Mouse (Mus musculus) forebrain, embryonic 10.5 days (tissue): Measurements from ENCODE around the gene Slco2b1. TPM values are rescaled to one million over a fixed set of nuclear protein-coding genes. Genes with fewer than 3 reads are reported as not detected.

Experiments
- DNase-seq: peaks from one replicate; pipeline ENCODE4 v3.0.0-alpha.2; 2017; ENCODE audit warnings: low spot score; ENCODE audit errors: extremely low spot score
- H3K27ac ChIP-seq: fragments of 300-500 bp; sonication (generic); 2 replicates; pipeline ENCODE4 v1.5.1; 2016; ENCODE audit warnings: mild to moderate bottlenecking
- H3K27me3 ChIP-seq: fragments of 300-500 bp; sonication (generic); 2 replicates; pipeline ENCODE4 v1.6.1; 2016; ENCODE audit warnings: mild to moderate bottlenecking; ENCODE audit not compliant: poor library complexity, severe bottlenecking
- H3K36me3 ChIP-seq: fragments of 300-500 bp; sonication (generic); replicated peaks from 2 replicates; pipeline ENCODE4 v1.6.1; 2016; ENCODE audit warnings: mild to moderate bottlenecking, moderate library complexity
- H3K4me1 ChIP-seq: fragments of 300-500 bp; sonication (generic); 2 replicates; pipeline ENCODE4 v1.6.1; 2016
- H3K4me3 ChIP-seq: fragments of 300-500 bp; sonication (generic); 2 replicates; pipeline ENCODE4 v1.5.1; 2016; ENCODE audit warnings: mild to moderate bottlenecking, moderate library complexity
- H3K9me3 ChIP-seq: fragments of 300-500 bp; sonication (generic); 2 replicates; pipeline ENCODE4 v1.6.1; 2016; ENCODE audit warnings: mild to moderate bottlenecking, moderate library complexity
- WGBS: fragments of 180-500 bp; shearing (Covaris S2); methylation state at CpG from one replicate; pipeline ENCODE4 v1.1.7; 2016; 5-methylcytosine and 5-hydroxymethylcytosine counted together
- polyA plus RNA-seq: library from polyadenylated mRNA; unstranded; fragments of >200 nt; fragmentation: Nextera tagmentation; extraction: Ambion mirVana; gene quantifications from 2 replicates; pipeline ENCODE4 v1.2.1, GENCODE M21; 2016

Gene Slco2b1
- polyA plus RNA-seq, 1 experiment from 2014 or later, result 2.0 TPM

DNA sequence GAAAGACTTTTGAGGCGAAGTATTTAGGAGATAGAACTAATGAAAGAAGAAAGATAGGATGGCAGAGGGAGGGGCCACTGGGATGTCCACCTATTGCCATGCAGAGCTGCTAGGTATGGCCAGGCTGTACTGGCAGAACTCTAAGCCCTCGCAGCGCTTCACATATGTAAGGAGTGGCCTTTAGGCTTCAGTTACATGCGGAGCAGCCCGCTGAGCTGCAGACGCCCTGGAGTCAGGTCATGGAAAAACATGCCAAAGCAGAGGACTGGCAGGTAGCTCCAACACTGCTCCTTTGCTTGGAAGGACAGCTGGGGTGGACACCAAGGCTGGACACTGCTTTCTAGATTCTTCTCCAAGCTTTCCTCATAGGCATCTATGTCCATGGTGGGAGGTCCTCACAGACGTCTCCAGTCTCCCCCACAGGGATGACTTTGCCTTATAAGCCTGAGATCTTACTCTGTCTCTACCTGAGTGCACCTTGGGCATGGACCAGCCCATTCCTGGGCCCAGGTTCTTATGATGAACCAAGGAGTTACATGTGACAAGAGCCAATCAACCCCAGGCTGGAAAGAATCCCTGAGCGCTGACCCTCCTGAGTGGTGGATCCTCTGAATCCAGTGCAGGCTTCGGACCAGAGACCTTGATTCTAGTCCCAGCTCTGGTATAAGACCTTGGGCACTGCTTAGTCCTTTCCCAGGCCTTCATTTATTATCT lies 47.5 kb downstream of the Slco2b1 start:
- DNase-seq, result no peak
- peaks cover 18% of the 10 kb centered on the region for H3K4me1 ChIP-seq
- no peaks in the 10 kb centered on the region for H3K36me3 ChIP-seq
- 0 out of 2 replicates have a peak, but pooled peaks cover 2% of the 10 kb centered on the region for H3K27me3 ChIP-seq
- no peak overlapping the region for H3K27ac ChIP-seq
- no peak overlapping the region for H3K4me3 ChIP-seq
- 85% methylated on average over 9 of the region's 9 CpGs for WGBS
- H3K9me3 ChIP-seq, result no peaks in the 10 kb centered on the region

DNA sequence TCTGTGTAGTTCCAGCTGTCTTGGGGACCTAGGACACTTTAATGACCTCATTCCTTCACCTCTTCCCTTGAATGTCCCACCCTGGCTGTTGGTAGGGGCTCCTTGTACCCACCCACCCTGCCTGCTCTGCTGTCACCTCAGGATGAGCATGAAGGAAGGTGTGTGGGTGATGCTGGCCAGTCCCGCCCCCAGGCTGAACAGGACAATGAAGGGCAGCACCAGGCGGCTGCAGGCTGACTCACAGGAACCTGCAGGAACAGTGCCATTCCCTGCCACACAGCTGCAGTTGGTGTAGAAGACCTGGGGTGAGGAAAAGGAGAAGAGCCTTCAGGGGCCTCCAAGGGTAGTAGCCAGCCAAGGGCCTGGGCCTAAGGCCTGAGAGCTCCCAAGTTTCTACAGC lies 48.8 kb downstream of the Slco2b1 start:
- 0 out of 2 replicates have a peak, but pooled peaks cover 5% of the 10 kb centered on the region for H3K27me3 ChIP-seq
- no peak for DNase-seq
- WGBS, result 72% methylated on average over 2 of the region's 2 CpGs
- H3K27ac ChIP-seq, result no peak overlapping the region
- H3K4me1 ChIP-seq, result peaks cover 15% of the 10 kb centered on the region
- no peaks in the 10 kb centered on the region for H3K36me3 ChIP-seq
- H3K9me3 ChIP-seq, result no peaks in the 10 kb centered on the region
- H3K4me3 ChIP-seq, result no peak overlapping the region

DNA sequence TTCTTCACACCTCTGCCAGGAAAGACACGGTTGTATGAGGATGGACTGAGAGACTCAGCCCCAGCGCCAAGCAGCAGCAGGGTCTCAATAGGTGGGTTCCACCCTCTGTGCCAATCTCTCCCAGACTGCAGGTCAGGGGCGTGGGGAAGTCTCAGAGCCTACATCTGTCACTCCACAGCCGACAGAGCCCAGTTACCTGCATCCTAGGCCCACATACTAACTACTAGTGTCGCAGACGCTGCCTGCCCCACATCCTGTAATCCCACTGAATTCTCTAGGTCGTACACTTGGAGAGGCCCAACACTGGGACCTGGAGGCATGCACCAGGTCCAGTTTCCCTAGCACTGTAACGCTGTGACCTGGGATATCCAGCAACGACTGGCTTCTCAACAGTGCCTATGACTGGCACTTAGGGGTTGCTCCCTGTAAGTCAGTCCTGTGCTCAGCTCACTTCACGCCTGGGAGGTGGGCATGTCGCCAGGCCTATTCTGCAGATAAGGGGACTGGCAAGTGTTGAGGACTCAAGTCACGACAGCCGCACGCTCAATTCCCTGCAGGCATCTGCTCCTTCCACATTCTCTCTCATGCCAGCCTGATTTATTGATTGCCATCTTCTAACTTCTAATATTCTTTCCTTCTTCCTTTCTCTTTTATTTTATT lies 49.4 kb downstream of the Slco2b1 start:
- WGBS, result 84% methylated on average over 14 of the region's 14 CpGs
- no peak overlapping the region for H3K27ac ChIP-seq
- H3K27me3 ChIP-seq, result 0 out of 2 replicates have a peak, but pooled peaks cover 5% of the 10 kb centered on the region
- no peaks in the 10 kb centered on the region for H3K36me3 ChIP-seq
- H3K9me3 ChIP-seq, result no peaks in the 10 kb centered on the region
- no peak overlapping the region for H3K4me3 ChIP-seq
- no peak for DNase-seq
- peaks cover 15% of the 10 kb centered on the region for H3K4me1 ChIP-seq

DNA sequence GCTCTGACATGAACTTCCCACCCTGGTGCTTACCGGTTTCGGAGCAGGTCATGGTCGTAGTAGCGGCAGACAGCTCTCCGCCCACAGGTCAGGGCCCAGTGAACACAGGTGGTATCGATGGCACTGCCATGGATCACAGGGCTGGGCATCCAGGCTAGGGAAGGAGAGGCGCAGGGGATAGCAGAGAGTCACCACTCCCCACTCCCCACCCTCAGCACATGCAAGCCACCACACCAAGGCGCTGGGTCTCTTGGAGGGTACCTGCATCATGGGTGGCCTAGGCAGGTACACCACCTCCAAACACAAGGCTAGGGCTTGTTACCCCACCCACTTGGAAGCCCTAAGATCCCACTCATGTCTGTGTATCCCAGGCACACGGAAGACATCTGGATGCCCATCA lies 50.1 kb downstream of the Slco2b1 start:
- no peak for DNase-seq
- H3K27me3 ChIP-seq, result 0 out of 2 replicates have a peak, but pooled peaks cover 5% of the 10 kb centered on the region
- H3K36me3 ChIP-seq, result no peaks in the 10 kb centered on the region
- H3K27ac ChIP-seq, result no peak overlapping the region
- H3K9me3 ChIP-seq, result no peaks in the 10 kb centered on the region
- 91% methylated on average over 9 of the region's 9 CpGs for WGBS
- H3K4me1 ChIP-seq, result peaks cover 15% of the 10 kb centered on the region
- H3K4me3 ChIP-seq, result no peak overlapping the region

DNA sequence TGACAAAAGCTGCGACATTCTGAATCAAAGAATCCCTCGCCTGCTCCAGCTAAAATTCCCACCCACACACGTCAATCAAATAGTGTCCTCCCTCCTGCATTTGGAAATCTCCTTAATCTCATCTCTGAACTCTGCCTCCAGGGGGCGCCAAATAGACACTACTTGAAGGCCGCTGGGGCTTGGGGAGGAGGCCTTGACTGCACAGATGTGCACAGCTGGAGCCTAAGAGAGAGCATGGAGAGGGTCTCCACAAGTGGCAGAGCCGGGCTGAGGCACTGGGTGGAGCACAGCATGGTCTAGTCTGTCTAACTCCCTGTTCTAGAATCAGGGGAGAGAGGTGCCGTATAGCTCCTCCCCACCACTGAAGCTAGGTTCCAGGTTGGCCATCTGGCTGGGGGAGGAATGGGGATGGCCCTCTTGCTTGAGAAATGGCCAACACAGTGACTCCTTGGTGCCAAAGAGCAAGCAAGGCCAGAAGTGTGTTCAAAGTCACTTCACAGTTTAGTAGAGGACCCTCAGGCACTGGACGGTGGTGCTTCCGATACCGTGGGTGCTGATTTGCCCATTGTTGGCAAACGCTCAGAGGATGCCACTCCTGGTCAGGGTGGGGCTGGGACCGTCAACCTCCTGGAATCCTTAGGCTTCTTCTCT lies 51.6 kb downstream of the Slco2b1 start:
- peaks cover 6% of the 10 kb centered on the region for H3K4me1 ChIP-seq
- H3K4me3 ChIP-seq, result no peak overlapping the region
- DNase-seq, result peak; percentile 80
- H3K36me3 ChIP-seq, result no peaks in the 10 kb centered on the region
- no peak overlapping the region for H3K27ac ChIP-seq
- H3K27me3 ChIP-seq, result 0 out of 2 replicates have a peak, but pooled peaks cover 5% of the 10 kb centered on the region
- 51% methylated on average over 12 of the region's 12 CpGs for WGBS
- H3K9me3 ChIP-seq, result no peaks in the 10 kb centered on the region

DNA sequence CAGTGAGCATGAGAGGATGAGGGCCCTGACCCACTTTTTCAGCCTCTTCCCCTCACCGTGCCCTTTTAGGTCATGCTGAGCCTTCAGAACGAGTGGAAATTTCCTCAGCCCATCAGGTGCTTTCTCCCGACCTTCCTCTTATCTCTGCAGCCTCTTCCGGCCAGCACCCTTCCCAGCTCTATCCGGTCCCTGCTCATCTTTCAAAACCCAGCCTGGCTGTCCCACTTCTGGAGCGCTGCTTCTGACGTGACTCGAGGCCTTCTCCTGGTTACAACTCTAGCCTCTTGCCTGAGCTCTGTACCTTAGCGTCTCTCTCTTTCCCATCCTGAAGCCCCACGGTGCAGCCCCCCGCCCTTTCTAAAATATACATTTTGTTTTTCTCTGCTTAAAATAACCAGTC lies 56.9 kb downstream of the Slco2b1 start:
- no peaks in the 10 kb centered on the region for H3K36me3 ChIP-seq
- H3K4me3 ChIP-seq, result no peak overlapping the region
- 0 out of 2 replicates have a peak, but pooled peaks cover under 1% of the 10 kb centered on the region for H3K4me1 ChIP-seq
- no peaks in the 10 kb centered on the region for H3K9me3 ChIP-seq
- no peak for DNase-seq
- 87% methylated on average over 11 of the region's 11 CpGs for WGBS
- no peak overlapping the region for H3K27ac ChIP-seq
- 0 out of 2 replicates have a peak, but pooled peaks cover 5% of the 10 kb centered on the region for H3K27me3 ChIP-seq

DNA sequence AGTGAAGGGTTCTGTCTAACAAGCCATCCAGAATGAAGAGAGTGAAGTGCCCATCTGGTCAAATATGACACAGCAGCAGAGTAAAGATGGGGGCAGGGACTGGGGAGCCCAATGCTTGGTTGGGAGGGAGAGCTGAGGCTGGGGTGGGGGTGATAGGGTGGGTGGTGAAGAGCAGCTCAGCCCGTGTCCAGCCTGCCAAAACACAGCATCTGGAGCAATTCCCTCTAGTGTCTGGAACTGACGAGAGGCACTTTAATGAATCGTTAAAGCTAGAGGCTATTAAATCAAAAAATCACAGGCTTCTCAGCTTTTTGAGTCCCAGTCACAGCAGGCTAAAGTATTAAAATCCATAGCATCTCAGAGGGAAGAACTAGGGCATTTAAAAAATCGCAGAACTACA lies 61.6 kb downstream of the Slco2b1 start:
- Histone ChIP-seq H3K4me1 (0 out of 2 replicates have a peak, but pooled peaks cover 4% of the 10 kb centered on the region), H3K36me3 (no peaks in the 10 kb centered on the region), H3K4me3 (no peak overlapping the region), H3K27ac (no peak overlapping the region), H3K9me3 (no peaks in the 10 kb centered on the region), H3K27me3 (no peaks in the 10 kb centered on the region; the same call in 1 of the 2 replicates)
- WGBS, result 71% methylated on average over 4 of the region's 4 CpGs
- no peak for DNase-seq

DNA sequence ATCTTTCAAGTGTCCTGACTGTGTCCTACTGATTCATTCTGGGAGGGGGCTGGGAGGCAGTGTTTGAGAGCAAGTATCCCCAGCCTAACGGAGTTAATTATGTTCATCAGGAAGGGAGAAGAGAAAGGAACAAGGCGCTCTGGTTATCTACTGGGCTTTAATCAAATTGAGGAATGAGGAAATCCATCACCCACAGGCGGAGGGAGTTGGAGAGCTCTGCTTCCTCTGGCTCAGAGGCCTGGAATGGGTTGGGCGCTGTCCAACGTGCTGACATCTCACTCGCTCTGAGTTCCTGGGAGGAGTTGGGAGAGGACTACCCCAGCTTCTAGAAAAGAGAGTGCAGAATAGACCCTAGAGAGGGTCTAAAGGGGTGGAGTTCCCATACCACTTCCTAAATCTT lies 62.5 kb downstream of the Slco2b1 start:
- Histone ChIP-seq H3K27me3 (no peaks in the 10 kb centered on the region; the same call in 1 of the 2 replicates), H3K27ac (no peak overlapping the region), H3K9me3 (no peaks in the 10 kb centered on the region), H3K36me3 (no peaks in the 10 kb centered on the region), H3K4me1 (0 out of 2 replicates have a peak, but pooled peaks cover 4% of the 10 kb centered on the region), H3K4me3 (no peak overlapping the region)
- 11% methylated on average over 6 of the region's 6 CpGs for WGBS
- DNase-seq, result no peak

DNA sequence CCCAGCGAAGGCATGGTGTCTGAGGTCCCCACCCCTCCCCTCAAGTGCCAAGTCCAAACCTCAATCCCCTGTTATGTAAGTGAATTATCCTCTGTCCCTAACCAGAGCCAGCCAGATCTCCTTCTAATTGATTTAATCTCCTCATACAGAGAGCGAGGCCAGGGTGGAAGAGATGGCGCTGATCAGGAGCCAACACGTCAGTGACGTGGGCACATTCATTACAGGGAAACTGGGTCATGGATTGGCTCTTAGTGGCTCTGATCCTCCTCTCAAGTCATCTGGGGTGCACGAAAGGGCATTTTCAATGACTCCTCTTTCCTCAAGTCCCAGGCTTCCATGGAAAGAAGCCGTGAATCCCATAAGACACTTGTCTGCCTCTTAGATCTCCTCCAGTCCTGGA lies 66.4 kb downstream of the Slco2b1 start:
- 88% methylated on average over 7 of the region's 7 CpGs for WGBS
- no peaks in the 10 kb centered on the region for H3K36me3 ChIP-seq

DNA sequence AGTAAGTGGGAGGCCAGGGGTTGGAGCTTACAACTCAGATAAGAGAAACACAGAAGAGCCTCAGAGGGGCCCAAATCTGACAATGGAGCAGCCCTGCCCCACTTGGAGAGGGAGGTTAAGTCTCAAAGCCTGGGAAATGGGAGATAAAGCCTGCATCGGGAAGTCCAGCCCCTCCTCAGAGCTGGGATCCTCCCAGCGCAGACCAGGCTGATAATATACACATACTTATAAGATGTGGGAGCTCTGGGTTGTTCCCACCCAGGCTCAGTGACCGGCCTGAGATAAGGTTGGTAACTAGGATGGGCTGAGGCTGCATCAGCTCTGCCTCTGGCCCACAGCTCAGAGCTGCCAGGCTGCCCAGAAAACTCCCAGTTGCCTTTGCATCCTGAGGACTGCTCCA lies 69.1 kb downstream of the Slco2b1 start:
- H3K4me3 ChIP-seq, result no peak overlapping the region

More for the DNA sequence above, 66.4 kb downstream of the Slco2b1 start:
- H3K4me1 ChIP-seq, result peaks cover 19% of the 10 kb centered on the region; the same call in 1 of the 2 replicates
- no peak overlapping the region for H3K4me3 ChIP-seq
- DNase-seq, result no peak
- peaks cover 23% of the 10 kb centered on the region for H3K27me3 ChIP-seq
- H3K9me3 ChIP-seq, result no peaks in the 10 kb centered on the region
- no peak overlapping the region for H3K27ac ChIP-seq

DNA sequence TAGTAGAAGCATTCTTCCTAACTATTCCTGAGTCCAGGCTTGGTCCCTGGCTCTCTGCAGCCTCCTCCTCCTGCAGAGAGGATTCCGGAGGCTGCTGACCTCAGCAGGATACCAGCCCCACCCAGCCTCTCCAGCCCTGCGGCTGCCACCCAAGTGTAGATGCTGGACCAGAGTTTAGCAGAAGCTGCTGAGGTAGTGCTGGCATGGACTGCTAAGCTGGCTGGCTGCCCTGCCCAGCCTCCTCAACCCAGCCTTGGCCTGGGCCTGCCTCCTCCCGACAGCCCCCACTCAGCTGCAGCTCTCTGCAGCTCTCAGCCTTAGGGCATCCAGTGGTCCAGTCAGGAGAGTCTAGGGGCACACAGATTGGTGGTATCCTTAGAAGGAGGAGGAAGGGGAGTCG lies 69.9 kb downstream of the Slco2b1 start:
- no peak overlapping the region for H3K27ac ChIP-seq
- H3K9me3 ChIP-seq, result no peaks in the 10 kb centered on the region
- 40% methylated on average over 4 of the region's 4 CpGs for WGBS
- peaks cover 34% of the 10 kb centered on the region for H3K27me3 ChIP-seq
- H3K4me1 ChIP-seq, result peaks cover 19% of the 10 kb centered on the region; the same call in 1 of the 2 replicates
- no peaks in the 10 kb centered on the region for H3K36me3 ChIP-seq
- no peak for DNase-seq
- H3K4me3 ChIP-seq, result no peak overlapping the region

More for the DNA sequence above, 69.1 kb downstream of the Slco2b1 start:
- Histone ChIP-seq H3K9me3 (no peaks in the 10 kb centered on the region), H3K27me3 (peaks cover 26% of the 10 kb centered on the region), H3K4me1 (peaks cover 19% of the 10 kb centered on the region; the same call in 1 of the 2 replicates), H3K27ac (no peak overlapping the region), H3K36me3 (no peaks in the 10 kb centered on the region)
- WGBS, result 47% methylated on average over 3 of the region's 3 CpGs
- no peak for DNase-seq

DNA sequence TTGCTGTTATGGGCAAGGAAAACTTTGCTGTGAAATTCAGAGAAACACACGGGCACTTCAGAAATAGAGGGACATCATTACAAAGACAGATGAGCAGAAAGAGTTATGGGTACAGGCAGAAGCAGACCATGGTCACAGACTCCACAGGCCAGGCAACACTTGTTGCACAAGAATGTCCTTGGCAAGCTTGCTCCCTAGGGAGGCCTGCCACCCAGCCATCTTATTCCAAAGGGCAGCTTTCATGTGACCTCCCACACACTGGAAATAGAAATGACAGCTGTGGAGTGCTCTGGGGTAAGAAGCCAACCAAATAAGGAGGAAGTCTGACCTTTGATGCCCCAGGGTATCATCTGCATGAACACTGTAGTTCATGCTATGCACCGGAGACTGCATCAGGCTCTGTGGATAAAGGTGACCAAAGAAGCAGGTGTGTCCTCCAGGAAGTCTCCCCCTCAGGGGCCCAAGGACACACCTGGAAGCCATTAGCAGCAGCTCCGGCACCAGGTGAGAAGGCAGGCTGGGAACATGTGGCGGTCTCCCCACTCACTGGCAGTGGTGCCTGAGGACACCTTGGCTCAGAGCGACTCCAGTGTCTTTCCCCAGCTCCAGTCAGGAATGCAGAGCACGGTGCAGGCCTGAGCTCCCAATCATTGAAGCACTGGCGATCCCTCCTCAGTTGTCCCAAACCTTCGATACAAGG lies 77.0 kb downstream of the Slco2b1 start:
- H3K27me3 ChIP-seq, result peaks cover 67% of the 10 kb centered on the region
- WGBS, result 81% methylated on average over 8 of the region's 8 CpGs

More for the DNA sequence above, 77.0 kb downstream of the Slco2b1 start:
- H3K4me1 ChIP-seq, result peaks cover 5% of the 10 kb centered on the region
- no peak overlapping the region for H3K4me3 ChIP-seq
- H3K9me3 ChIP-seq, result no peaks in the 10 kb centered on the region
- no peak overlapping the region for H3K27ac ChIP-seq
- no peak for DNase-seq
- no peaks in the 10 kb centered on the region for H3K36me3 ChIP-seq
